Mouse (Mus musculus): ENCODE measurements around the gene Fbp1.

DNA sequence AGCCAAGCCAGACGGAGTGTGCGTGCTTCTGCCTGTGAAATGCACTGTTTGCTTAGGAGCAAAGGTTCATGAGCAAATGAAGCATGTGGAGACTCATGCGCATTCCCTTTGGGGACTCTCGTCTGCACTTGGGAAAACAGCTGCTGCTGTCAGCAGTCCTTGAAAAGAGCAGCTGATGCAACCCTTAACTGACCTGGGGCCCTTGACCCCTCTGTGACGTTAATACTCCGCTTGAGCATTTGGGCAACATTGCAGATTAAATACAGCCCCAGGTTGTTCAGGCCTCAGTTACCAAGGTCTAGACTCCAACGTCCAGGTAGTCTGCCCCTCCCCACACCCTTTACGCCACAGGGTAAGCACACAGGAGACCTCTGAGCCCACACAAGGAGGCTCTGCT is 20.1 kb upstream of the Fbp1 start:
- TF ChIP-seq CTCF (IDR thresholded peaks at IDR 0.05; ENCODE audit: low read depth, low read length) (no peak), GATA1 (IDR thresholded peaks at IDR 0.05; ENCODE audit: borderline replicate concordance, low read length) (no peak), POLR2AphosphoS5 (IDR thresholded peaks at IDR 0.05; ENCODE audit: insufficient replicate concordance, low read depth, low read length) (no peak), TAL1 (conservative IDR thresholded peaks at IDR 0.05; ENCODE audit: low read depth, low read length) (no peak), GATA2 (IDR thresholded peaks at IDR 0.05; ENCODE audit: borderline replicate concordance, low read depth, low read length) (no peak)
